Mouse (Mus musculus) mesoderm, embryonic 11.5 days (tissue): ENCODE results near the gene Pheta1.

ENCODE experiments used
- DNase-seq: peaks from one replicate; pipeline ENCODE4 v3.0.0-alpha.2; 2012; ENCODE audit warnings: low read depth, low spot score

Pheta1 gene

DNA sequence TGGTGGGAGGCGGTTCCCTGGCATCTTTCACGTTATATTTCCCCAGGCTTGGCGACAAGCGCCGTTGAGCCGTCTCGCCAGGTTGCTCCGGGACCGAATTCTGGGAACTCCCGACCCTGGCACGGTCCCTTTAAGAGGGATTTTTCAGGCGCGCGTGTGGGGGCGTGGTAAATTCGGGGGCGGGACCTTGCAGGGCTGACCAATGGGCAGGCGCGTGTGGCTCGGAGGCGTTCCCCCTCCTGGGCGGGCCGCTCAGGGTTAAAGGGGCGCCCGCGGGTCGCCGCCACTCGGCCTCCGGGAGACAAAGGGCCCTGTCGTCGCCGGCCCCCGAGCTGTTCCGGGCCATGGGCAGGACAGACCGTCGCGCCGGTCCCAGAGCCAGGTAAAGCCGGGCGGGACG lies at the start of gene Pheta1:
TSS of gene Pheta1 (plus strand) at position 242 of the 400 bp plus-strand sequence.
- peak; percentile 95 for DNase-seq

DNA sequence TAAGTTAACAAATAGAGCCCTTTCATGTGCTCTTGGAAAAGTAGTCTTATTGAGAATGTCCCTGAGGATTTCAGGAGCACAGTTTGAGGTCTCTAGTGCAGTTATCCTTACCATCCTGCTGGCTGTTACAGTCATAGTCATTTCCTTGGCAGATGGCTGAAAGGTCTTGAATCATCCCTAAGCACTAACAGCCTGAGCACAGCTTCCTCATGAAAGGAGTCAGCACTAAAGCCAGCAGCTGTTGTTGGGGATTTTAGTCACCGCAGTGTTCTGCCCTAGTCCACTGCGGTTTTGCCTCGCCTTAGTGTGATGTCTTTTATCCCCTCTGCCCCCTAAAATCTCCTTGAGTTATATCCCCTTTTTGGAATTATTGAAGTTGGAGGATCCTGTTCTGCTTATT lies 41.6 kb upstream of the Pheta1 start:
- no peak for DNase-seq

DNA sequence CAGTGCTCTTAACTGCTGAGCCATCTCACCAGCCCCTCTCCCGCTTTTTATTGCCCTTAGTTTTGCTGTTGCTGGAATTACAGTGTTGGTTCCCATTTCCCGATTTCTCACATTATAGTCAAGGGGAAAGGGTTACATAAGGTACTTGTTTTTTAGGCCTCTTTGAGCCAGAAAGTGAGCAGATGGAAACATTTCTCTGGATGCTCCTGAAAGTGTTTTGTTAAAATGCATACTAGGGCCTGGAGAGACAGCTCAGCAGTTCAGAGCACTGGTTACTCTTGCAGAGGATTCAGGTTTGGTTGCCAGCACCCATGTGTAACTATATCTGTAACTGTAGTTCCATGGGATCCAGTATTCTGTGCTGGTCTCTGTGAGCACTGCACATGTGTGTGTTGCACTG lies 40.6 kb upstream of the Pheta1 start:
- no peak for DNase-seq

- no peak for DNase-seq
Observed at GRCm38 (mm10) chr5:121809667-121810224, 39.0 kb upstream of the Pheta1 start.

DNA sequence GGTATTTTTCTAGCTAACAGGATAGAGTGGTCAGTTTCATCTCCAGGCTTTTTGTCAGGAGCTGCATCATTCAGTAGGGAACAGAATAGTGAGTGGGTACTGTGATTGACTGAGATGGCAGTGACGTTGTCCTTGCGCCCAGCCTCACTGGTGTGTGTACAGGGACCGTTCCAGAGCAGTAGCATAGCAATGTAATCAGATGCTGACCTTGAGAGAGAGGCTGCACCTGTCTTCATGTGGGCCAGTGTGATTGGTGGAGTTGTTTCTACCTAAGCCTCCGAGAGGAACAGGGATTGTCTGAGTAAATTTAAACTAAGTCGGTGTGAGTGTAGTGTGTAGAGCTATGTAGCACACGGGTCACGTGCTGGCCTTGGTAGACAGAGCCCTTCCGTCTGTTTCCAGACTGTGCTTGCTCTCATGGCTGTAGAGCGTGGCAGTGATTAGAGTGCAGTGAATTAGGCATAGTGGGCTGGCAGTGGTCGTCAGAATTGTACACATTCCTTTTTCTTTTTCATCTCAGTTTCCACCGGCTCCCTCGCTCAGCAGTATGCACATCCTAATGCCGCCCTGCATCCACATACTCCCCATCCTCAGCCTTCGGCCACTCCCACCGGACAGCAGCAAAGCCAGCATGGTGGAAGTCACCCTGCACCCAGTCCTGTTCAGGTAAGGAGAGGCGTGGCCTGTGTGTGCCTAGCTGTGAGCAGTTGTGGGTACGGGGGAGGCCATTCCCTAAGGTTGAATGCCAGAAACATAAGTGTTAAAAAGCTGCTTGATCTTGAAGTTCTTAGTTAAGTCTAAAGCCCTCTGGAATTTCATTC lies 38.2 kb upstream of the Pheta1 start:
- no peak for DNase-seq

DNA sequence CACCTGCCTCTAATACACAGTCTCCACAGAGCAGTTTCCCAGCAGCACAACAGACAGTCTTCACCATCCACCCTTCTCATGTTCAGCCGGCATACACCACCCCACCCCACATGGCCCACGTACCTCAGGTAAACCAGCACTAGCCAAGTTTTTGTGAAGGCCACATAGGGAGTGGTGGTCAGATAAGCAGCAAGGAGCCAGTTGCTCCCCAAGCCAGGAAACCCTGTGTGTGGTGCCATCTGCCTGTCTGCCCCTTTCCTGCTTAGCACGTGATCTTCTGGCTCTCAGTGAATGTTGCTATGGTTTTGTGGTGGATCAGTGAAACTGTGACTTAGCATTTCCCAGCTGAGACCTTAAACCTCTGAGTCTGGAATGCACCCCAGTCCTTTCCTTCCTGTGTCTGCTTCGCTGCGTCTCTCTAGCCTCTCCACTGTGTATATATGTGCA lies 37.3 kb upstream of the Pheta1 start:
- DNase-seq, result no peak

DNA sequence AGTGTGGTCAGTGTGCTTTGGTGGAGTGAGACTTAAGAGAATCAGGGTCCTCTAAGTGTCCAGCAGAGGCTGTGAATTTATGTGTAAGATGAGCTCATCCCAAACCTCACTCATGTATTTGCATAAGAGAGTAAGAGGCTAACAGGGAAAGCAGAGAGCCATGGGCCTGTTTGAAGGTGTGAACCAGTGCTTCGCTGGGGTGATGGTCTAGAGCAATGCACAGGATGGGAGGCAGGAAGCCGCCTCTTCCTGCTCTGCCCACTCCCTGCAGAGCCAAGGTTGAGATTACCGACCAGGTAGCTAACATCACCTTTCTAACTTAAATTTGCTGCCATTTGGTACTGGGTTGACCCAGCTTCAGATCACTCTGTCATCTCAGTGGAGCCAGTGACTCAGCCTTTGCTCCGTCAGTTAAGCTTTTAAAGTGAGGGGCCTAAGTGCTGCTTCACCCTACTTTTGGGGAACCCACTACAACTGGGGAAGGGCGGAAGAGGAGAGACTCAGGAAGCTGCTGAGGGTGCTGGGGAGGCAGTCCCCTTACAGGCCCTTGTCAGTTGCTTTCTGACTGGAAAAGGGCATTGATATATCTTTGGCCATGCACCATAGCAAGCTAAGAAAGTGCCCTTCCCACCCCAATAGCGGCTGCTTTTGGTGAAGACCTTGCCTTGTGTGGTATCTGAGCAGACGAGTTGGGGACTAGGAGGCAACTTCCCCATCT lies 36.1 kb upstream of the Pheta1 start:
- DNase-seq, result no peak

- DNase-seq, result no peak
Observed at GRCm38 (mm10) chr5:121813744-121814143, 35.0 kb upstream of the Pheta1 start.

GRCm38 (mm10) chr5:121815067-121815466 lies 33.7 kb upstream of the Pheta1 start:
- DNase-seq, result peak; percentile 63

DNA sequence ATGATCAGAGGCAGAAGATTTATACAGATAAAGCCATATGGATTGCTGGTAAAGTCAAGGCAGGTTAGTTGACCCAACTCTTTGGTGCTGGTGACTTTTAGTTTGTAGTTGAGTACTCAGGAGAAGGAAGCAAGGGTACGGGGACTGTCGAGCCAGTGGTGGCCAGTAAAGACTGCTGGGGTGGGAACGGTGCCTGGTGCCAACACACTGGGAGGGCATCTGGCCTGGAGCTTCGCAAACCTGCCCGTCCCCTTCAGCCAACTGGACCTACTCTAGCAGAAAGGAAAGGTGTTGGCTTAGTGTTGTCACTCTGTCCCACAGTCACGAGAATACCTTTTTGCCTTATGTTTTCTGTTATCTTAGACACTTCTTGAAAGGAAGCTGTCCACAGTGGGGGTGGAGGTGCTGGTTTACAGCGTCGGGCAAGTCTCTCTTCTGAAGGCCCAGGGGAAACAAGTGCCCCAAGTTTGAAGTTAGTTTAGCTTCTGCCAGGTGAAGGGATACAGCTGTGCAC lies 32.9 kb upstream of the Pheta1 start:
- DNase-seq, result no peak

DNA sequence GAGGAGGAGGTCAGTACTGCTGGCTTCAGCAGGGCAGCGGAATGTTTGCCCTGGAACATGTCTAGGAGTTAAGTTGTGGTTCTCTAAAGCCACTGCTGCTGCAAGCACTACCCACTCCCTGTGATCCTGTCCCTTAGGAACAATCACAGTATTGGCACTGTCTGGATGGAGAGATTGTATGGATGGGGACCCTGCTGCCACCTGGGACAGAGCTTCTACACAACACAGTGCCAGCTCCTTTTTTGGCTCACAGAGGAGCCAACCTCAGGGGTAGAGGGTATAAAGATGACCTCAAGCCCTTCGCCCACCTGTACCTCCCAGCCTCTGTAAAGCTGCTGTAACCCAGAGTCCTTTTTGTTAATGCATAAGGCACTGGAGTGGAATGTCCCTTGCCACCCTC lies 32.2 kb upstream of the Pheta1 start:
- DNase-seq, result no peak

DNA sequence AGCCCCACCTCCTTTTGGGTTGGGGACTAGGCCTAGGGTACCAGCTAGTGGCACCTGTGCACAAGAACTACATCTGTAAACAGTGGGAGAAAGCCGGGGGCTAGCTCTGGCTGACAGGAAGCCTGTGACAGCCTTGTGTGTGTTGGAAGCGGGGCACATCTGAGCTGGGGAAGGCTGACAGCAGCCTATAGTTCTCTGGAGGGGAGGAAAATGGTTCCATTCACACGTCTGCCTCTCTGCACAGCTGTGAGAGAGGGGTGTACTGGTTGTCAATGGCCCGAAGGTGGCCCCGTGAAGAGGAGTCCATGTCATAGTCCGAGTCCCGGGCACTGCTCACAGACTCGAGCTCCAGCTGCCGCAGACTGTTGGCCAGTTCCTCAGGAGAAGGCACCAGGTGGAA lies 31.2 kb upstream of the Pheta1 start:
- DNase-seq, result no peak

DNA sequence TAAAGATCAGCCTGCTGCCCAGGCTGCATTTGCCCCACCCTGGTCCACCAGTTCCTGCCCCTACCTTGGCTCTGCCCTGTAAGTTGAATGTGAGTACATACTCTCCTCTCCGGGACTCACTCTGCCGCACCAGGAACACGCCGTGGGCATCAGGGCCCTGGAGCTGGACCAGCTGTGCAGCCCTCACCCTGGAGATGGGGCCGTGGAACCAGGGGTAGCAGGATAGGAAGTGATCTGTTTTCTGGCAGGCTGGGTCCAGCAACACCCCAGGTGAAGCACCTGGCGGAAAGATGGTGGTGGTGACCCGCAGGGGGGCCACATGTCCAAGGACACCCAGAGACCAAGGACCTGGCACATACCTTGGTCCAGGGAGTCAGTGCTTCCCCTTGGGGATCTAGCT lies 30.4 kb upstream of the Pheta1 start:
- no peak for DNase-seq

GRCm38 (mm10) chr5:121818862-121819261 lies 29.9 kb upstream of the Pheta1 start:
- DNase-seq, result no peak

GRCm38 (mm10) chr5:121819559-121819958 lies 29.2 kb upstream of the Pheta1 start:
- DNase-seq, result no peak

DNA sequence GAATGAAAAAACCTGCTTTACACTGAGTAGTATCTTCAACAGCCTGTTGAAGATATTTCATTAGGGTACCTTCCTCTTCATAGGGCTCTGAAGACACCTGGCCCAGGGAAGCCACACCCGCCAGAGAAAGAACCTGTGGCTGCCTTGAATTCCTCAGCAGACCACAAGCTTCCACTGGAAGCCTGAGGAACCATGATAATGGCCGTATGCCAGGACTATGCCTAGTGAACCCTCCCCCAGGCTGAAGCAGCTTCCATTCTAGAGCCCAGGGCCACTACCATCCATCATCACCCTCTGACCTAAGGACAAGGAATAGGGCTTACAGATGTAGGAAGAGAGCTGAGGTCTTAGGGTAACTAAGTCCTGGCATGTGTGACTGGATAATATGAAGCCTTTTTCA lies 28.6 kb upstream of the Pheta1 start:
- DNase-seq, result no peak

DNA sequence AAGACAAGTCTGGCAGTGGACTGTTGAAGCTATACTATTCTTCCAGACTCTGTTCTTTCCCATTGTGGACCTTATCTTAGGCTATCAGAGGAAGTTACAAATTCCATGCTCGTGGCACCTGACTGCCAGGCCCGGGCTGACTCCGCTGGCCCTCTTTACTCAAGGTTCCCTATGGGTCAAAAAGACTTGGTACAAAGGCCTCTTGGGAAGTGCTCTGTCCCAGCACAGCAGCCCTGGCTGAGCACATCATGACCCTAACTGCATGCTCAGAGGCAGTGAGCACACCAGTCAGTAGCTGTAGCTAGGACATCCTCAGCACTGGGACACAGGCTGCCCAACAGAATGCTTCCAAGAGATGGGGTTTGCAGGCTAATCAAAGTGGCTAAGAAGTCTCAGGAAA lies 28.1 kb upstream of the Pheta1 start:
- DNase-seq, result no peak

GRCm38 (mm10) chr5:121821116-121821515 lies 27.7 kb upstream of the Pheta1 start:
- no peak for DNase-seq

DNA sequence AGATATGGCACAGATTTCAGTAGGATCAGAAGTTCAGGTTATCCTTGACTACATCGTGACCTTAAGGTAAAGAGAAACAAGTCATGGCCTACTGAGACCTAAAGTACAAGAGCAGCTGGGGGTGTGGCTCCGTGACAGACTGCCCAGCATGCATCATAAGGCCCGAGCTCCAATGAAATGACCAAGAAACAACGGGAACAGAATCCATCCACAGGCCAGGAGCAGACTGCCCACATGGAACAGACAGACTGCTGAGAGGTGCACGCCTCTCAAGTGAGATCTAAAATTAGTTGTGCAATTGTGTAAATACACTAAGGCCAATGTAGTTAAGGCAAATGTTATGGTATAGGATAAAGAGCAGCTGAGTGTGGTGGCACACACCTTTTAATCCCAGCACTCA lies 27.2 kb upstream of the Pheta1 start:
- no peak for DNase-seq

DNA sequence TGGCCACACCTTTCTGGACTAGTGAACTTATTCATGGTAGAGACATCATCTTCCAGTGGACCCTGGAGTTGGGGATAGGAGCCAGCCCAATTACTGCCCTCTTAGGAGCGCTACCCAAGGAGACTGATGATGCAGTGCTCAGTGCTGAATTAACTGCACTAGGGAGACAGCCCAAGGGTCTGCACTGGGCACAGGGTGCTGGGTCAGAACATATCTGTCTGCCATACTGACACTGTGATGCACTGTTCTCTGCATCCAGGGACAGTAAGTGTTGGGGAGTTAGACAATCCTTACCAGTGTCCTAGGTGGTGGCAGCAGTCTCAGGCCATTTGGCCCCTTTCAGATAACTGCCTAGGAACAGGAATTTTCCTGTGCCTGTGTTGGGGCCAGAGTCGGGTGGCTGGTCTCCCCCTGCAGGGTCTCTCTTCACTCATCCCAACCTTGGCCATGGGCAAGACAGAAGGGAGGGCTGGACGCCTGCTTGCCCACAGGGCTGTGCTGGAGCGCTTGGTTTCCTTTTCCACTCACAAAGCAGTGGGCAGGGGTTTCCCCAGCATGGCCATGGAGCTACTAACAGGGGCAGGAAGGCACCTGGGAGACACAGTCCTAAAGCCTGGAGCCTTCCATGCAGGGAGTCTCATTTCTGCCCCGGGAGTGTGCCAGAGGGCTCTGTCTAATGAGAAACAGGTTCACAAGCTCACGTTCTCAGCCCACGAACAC lies 25.8 kb upstream of the Pheta1 start:
- no peak for DNase-seq

- DNase-seq, result no peak
Observed at GRCm38 (mm10) chr5:121823668-121824067, 25.1 kb upstream of the Pheta1 start.

- no peak for DNase-seq
Observed at GRCm38 (mm10) chr5:121824121-121824520, 24.7 kb upstream of the Pheta1 start.
